Mouse (Mus musculus): ENCODE data around the gene Mat2b.

The Mat2b gene

DNA sequence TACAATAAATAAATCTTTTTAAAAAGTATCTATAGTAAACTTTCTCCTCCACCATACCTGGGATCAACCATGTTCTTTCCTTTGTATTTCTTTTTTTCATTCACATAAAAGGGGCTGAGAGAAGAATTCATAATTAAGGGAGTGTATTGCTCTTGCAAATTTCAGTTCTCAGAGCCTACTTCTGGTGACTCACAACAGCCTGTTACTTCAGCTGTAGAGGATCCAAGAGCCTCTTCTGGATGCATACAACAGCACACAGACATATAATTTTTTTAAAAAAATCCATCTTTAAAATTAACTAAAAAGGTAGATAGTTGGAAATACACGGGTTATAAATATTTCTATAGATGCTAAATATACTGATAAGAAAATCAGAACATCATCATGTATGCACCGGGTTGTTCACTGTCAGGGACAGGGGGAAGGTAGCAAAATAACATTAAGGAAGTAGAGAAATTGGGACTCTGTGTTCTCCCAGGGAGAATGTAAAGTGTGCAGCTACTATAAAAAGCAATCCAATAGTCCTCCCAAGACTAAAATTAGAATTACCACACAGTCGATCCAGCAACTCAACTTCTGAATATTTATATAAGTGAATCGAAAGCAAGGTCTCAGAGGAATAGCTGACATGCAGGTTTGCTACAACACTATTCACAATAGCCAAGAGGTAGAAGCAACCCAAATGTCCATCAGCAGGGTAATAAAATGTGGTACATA lies 19.8 kb downstream of the Mat2b start:
- no peak for DNase-seq (ENCODE audit: extremely low read depth, low read depth)

- no peak for DNase-seq (ENCODE audit: extremely low read depth, low read depth)
These were observed 45.1 kb downstream of the Mat2b start for GRCm38 (mm10) chr11:40649726-40650445.

DNA sequence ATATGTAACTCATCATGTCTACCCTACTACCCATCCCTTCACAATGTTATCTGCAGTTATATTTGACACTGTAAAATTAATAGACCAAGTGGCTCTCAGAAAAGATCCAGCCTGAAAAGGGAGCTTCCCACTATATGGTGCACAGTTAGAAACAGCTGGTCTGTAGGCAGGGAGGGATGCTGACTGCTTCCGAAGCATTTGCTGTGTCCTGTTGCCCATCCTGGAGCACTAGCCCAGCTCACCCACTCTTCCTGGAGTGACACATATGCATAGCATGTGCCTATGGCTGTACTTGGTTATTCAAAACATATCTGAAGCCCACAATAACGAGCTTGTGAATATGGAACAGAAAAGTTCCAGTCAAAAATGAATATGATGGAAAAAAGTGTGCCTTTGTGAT lies 47.8 kb downstream of the Mat2b start:
- DNase-seq (ENCODE audit: extremely low read depth, low read depth), result no peak

All from MEL-GATA-1-ER (cell line).